Mouse (Mus musculus) urinary bladder, postnatal 25 days (tissue): ENCODE data around the gene Pvr.

ENCODE experiments used
- DNase-seq: peaks from one replicate; pipeline ENCODE4 v3.0.0; 2022; ENCODE audit warnings: low spot score

Gene Pvr

GRCm38 (mm10) chr7:19920506-19921261 is at the start of gene Pvr:
Gene Pvr, minus strand, starts transcription at chr7:19921160.
- peak; percentile 64 for DNase-seq

GRCm38 (mm10) chr7:19970196-19970595 is 49.2 kb upstream of the Pvr start:
- DNase-seq, result no peak

- no peak for DNase-seq
These were observed 48.7 kb upstream of the Pvr start for GRCm38 (mm10) chr7:19969541-19970090.

- no peak for DNase-seq
These were observed 48.1 kb upstream of the Pvr start for GRCm38 (mm10) chr7:19969106-19969505.

- no peak for DNase-seq
These were observed 44.1 kb upstream of the Pvr start, which contains the start of gene Ceacam20 for GRCm38 (mm10) chr7:19964985-19965579. Gene Ceacam20, plus strand, starts transcription at chr7:19965412.

- no peak for DNase-seq
These were observed 41.5 kb upstream of the Pvr start for GRCm38 (mm10) chr7:19962423-19962822.

GRCm38 (mm10) chr7:19956341-19956781 is 35.4 kb upstream of the Pvr start:
- peak; percentile 90 for DNase-seq

- no peak for DNase-seq
These were observed 34.9 kb upstream of the Pvr start for GRCm38 (mm10) chr7:19955861-19956260.

- DNase-seq, result no peak
These were observed 32.1 kb upstream of the Pvr start for GRCm38 (mm10) chr7:19953054-19953453.

GRCm38 (mm10) chr7:19952320-19952986 is 31.5 kb upstream of the Pvr start:
- no peak for DNase-seq

GRCm38 (mm10) chr7:19950589-19950988 is 29.6 kb upstream of the Pvr start, which contains the start of gene Igsf23:
Gene Igsf23, minus strand, starts transcription at chr7:19950756.
- DNase-seq, result no peak

- no peak for DNase-seq
These were observed 29.0 kb upstream of the Pvr start for GRCm38 (mm10) chr7:19949996-19950395.

GRCm38 (mm10) chr7:19948956-19949355 is 28.0 kb upstream of the Pvr start:
- DNase-seq, result no peak

- no peak for DNase-seq
These were observed 25.0 kb upstream of the Pvr start for GRCm38 (mm10) chr7:19945821-19946515.

GRCm38 (mm10) chr7:19945201-19945600 is 24.2 kb upstream of the Pvr start:
- DNase-seq, result no peak

GRCm38 (mm10) chr7:19944709-19945108 is 23.7 kb upstream of the Pvr start:
- DNase-seq, result no peak

GRCm38 (mm10) chr7:19940256-19940655 is 19.3 kb upstream of the Pvr start:
- no peak for DNase-seq

GRCm38 (mm10) chr7:19939555-19940235 is 18.7 kb upstream of the Pvr start:
- DNase-seq, result peak; percentile 63

- no peak for DNase-seq
These were observed 16.4 kb upstream of the Pvr start for GRCm38 (mm10) chr7:19937229-19937821.

- no peak for DNase-seq
These were observed 15.0 kb upstream of the Pvr start for GRCm38 (mm10) chr7:19935961-19936360.

- DNase-seq, result no peak
These were observed 14.3 kb upstream of the Pvr start for GRCm38 (mm10) chr7:19935171-19935751.
